Mouse (Mus musculus) lung, postnatal 36 days (tissue): Measurements from ENCODE around the gene Defb19.
A peak's percentile ranks its signal among the peaks of the same experiment; 100 is the strongest.

ENCODE experiments used
- DNase-seq: peaks from one replicate; pipeline ENCODE4 v3.0.0; 2022; ENCODE audit warnings: mixed read lengths

Defb19 gene

GRCm38 (mm10) chr2:152580612-152581011 is 500 bp upstream of the Defb19 start:
- no peak for DNase-seq

DNA sequence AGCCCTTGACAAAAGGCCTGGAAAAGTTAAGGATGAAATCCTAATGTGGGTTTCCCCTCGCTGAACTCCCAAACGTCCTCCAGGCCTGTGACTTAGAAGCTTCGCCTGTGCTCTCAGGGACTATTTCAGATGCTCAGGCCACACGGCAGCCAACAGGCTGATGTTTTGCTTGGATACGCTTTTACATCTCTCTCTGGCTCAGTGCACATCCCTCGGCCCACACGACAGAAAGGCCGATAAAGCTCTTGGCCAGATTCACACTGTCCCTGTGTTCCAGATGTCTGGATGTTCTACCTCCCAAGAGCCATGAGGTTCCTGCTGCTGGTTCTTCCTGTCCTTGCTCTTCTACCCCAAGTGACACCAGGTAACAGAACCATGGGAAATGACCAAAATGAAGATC is 6.6 kb downstream of the Defb19 start:
- no peak for DNase-seq

DNA sequence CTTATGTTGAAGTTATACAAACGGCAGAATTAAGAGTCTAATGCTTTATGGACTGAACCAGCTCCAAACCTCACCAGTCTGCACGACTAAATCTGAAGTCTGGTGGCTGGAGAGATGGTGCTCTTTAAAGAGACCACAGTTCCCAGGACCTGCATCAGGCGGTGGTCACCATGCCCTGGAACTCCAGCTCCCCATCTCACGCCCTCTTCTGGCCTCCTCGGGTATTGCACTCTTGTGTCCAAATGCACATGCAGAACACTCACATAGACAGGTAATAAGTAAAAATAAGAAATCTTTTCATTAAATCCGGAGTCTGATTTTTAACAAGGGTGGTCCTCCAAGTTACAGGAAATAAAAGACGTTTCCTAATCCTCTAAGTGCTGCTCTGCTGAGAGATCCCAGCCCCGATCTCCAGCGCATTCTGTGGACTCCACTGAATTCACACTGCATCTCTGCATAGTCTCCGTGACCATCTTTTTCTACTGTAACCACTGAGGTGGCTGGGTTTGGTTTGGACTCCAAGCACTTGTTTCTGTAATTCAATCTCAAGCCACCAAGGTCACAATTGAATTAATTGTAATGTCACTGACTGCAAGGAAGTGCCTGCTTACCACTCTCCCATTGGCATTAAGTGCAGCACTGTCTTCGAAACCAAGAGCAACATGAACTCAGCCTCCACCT is 7.9 kb downstream of the Defb19 start, which contains the start of gene Defb21:
Defb21 (plus strand) TSS at position 631 of the 681 bp plus-strand sequence.
- DNase-seq: no peak

DNA sequence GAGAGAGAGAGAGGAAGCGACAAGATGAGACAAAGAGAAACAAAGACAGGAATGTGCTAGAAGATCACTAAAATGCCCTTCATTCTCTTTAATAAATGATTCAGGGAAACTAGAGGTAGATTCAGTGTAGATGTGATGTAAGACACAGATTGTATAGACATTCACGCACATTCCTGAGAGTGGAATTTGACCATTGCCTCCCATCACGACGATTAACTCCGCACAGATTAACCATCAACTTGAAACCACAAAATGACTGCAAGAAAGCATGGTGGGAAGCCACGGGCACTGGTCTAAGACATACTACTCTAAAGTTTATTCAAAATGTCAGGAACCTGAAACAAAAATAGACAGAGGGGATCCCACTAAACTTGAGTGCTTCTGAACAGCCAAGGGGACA is 9.8 kb downstream of the Defb19 start:
- no peak for DNase-seq

- DNase-seq: no peak
Measured at GRCm38 (mm10) chr2:152569881-152570280, 10.2 kb downstream of the Defb19 start.

DNA sequence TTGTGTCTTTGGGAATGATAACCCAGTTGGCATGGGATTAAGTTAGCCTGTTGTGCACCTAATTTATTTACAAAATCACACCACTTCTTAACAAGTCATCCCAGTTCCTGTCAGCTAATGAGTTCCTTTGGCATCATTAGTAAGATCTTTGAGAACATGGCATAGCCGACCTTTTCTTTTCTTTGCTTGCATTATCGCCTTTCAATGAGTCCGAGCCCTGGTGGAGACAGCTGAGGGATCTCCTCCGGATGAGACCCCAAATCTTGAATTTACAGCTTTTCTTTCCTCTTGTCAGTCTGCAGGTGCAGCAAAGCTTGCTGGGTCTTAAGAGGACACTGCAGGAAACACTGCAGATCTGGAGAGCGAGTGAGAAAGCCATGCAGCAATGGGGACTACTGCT is 11.1 kb downstream of the Defb19 start, which contains the start of gene Gm17416:
Gm17416 (plus strand) TSS at position 301 of the 400 bp plus-strand sequence.
- no peak for DNase-seq

DNA sequence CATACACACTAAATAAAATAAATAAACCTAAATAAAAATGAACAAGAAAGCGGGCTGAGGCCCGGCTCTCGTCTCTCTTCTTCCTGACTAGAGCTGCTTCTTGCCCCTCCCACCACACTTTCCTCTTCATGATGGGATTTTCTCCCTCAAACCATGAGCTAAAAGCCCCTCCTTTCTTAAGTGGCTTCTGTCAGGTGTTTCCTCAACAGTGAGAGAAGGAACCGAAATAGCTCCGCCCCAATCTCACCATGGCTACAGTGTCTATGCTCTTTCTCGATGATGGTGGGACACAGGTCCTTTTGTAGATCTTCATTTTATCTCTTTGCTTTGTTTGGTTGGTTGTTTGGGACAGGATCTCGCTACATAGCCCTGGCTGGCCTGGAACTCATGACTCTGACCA is 23.5 kb downstream of the Defb19 start:
- DNase-seq: no peak

- DNase-seq: peak; percentile 50
Measured at GRCm38 (mm10) chr2:152553774-152554423, 26.2 kb downstream of the Defb19 start.

GRCm38 (mm10) chr2:152548124-152548523 is 32.0 kb downstream of the Defb19 start:
- no peak for DNase-seq

DNA sequence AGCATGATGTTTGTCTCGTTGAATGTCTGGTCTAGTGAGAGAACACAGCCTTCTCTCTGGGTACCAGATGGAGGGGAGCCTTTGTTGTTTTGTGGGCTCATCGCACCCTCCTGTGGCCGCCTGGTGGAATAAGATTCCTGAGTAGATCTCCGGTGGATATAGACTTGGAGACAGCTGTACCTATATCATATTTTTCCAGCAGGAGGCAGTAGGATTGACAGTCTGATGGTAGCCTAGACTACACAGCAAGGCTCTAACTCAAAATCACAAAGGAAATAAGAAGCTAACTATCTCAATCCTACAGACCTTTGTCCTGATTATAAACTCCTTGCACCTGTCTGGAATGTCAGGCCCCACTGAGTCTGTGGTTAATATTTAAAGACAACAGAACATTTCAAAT is 35.4 kb downstream of the Defb19 start:
- DNase-seq: peak; percentile 27

DNA sequence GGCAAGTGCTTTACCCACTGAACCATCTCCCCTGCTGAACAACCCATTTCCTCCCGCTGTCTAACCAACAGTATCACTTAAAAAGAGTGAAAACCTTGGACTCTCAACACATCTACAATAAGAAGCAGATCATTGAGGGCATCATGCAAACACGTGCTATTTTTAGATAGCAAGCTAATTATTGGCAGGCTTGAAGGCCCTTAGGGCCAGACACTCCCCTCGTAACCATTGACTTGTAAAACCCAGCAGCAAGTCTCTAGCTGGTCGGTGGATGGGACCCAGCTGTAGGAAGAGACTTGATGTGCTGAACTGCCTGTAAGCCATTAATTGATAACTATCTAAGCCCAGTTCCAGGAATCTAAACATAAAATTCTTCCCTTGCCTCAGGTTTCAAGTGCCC is 36.6 kb downstream of the Defb19 start:
- peak; percentile 3 for DNase-seq

DNA sequence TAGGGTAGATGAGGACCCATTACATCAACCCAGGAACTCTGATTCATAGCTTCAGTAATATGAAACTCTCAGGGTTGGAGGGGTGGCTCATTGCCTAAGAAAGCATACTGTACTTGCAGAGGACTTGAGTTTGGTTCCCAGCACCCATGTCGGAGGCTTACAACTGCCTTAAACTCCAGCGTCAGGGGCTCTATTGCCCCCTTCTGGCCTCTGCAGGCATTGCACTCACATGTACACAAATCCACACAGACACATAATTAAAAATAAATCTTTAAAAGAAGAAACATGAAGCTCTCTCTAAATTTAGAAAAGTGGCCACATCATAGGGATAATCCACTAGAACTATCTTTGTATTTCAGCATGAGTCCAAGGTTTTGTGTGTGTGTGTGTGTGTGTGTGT is 37.2 kb downstream of the Defb19 start:
- DNase-seq: no peak

GRCm38 (mm10) chr2:152541979-152542378 is 38.1 kb downstream of the Defb19 start:
- DNase-seq: peak; percentile 4

DNA sequence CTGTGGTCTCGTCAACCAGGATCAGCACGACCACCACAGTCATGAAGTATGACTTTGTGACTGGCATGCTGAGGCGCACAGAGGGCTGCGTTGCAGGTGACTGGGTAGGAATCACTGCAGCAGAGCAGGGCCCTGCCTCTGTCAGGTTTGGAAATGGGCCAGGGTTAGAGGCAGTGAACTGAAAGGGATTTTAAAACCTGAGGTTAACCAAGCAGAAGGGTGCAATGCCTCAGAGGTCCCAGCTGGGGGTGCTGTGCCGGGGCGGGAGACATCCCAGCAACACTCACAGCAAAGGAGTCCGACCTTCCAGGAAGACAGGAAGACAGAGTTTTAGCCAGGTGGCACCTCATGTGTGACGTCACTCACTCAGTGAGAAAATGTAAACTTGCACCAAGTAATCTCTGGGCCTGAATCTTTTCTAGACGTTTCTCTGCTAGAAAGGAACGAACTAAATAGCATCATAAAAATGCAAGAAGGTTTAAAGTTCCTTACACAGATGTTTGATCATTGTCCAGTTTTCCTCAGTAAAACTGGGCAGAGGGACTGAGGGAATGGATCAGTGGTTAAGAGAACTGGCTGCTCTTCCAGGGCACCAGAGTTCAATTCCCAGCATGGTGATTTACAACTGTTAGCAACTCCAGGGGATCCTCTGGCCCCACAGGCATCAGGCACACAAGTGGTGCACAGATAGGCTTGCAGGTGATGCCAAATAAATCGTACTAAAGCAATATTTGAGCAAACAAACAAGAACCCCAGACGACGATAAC is 40.0 kb downstream of the Defb19 start, which contains the start of gene Defb29:
Defb29 (minus strand) TSS at position 155 of the 767 bp plus-strand sequence.
- DNase-seq: no peak
